Mouse (Mus musculus) fat pad, adult 2 months (tissue): Measurements from ENCODE around the gene Optn.

ENCODE experiments used
- DNase-seq: peaks from one replicate; pipeline ENCODE4 v3.0.0-alpha.2; 2011; ENCODE audit warnings: low read depth, low spot score; ENCODE audit errors: extremely low read depth

Gene Optn

DNA sequence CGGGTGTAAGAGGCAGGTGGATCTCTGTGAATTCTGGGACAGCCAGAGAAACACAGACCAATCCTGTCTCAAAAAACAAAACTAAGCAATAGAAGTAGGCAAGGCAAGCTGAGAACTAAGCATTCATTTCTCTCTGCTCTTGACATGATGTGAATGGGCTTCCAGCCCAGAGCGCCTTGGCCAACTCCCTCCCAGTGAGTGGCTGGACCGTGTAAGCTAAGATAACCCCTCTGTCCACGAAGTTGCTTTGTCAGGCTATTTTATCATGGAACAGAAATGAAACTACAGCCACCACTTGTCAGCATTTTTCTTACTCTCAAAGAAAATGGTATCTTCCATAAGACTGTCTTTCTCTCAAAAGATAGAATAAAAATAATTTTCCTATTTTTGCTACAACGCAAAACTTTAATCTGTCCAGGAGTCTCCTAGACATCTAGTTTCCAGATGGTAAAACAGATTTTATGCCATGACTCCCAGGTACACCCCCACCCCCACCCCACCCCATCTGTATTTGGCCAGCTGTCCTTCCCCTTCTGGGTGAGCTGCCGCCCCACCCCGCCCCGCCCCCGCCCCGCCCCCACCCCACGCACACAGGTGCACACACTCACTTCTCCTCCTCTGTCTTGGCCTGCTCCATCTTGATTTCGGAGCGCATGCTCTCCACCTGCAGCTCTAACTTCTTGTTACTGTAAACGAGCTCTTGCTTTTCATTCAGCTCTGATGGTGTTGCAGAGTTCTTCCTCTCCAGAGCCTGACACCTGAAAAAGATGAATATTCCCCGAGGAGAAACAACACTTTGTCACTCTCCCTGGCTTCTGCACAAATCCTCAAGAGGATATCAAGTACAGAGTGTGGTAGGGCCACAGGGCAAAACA, 30.1 kb downstream of the Optn start:
- no peak for DNase-seq

GRCm38 (mm10) chr2:5032665-5033064, 31.2 kb downstream of the Optn start:
- DNase-seq = no peak

GRCm38 (mm10) chr2:5031215-5031614, 32.6 kb downstream of the Optn start:
- no peak for DNase-seq

- DNase-seq = no peak
Observed at GRCm38 (mm10) chr2:5029808-5030207, 34.0 kb downstream of the Optn start.

DNA sequence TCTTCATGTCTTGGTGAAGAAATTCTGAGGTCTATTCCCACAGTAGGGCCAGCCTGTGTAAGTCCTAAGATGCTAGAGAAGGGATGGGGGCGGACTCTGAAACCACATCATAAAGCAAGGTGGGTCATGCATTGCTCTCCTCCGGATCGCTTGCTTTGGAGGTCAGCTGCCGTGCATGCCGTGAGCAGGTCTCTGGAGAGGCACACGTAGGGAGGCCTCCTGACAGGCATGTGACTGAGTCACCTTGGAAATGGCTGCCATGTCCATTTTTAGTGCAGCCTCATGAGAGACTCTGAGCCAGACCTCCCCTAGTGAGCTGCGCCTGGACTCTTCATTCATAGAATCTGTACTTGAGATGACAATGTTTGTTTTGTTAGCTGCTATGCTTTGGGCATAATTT, 35.8 kb downstream of the Optn start:
- no peak for DNase-seq

- DNase-seq = no peak
Observed at GRCm38 (mm10) chr2:5027057-5027456, 36.8 kb downstream of the Optn start.

- DNase-seq = no peak
Observed at GRCm38 (mm10) chr2:5025162-5025733, 38.6 kb downstream of the Optn start.

- DNase-seq = no peak
Observed at GRCm38 (mm10) chr2:5023699-5024399, 40.0 kb downstream of the Optn start.

DNA sequence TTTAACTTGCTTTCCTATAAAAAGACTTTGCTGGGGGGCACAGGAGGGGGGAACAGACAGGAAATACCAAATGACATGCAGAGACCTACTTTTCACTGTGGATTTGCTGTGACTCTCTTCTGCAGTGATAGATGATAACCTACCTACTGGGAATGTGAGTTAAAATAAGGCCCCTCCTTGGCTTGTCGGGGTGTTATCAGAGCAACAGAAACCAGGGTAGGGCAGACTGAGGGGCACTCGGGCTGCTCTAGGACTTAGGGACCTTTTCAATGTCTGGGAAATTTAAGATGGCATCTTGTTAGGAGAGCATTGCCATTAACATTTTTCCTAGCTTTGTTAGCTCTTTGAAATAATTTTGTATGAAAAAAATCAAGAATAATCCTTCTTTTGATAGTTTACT, 40.6 kb downstream of the Optn start:
- no peak for DNase-seq

- no peak for DNase-seq
Observed at GRCm38 (mm10) chr2:5019708-5020107, 44.1 kb downstream of the Optn start.

DNA sequence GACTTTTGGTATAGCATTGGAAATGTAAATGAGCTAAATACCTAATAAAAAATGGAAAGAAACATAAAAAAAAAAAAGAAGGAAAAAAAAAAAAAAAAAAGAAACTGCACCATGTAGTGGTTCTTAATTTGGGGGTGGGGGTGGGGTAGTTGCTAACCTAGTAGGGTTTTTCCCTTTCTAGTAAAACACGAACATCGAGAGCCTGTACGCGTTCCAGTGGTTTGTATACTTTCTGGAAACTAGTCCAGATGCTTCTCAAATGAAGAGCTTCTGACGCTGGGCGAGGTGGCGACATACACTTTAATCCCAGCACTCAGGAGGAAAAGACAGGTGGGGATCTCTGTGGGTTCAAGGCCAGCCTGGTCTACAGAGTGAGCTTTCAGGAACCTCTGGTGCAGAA, 46.9 kb downstream of the Optn start:
- no peak for DNase-seq

GRCm38 (mm10) chr2:5015527-5015926, 48.3 kb downstream of the Optn start:
- DNase-seq = no peak

- DNase-seq = no peak
Observed at GRCm38 (mm10) chr2:5014616-5015015, 49.2 kb downstream of the Optn start.

- peak; percentile 63 for DNase-seq
Observed at GRCm38 (mm10) chr2:5012491-5013324, 51.1 kb downstream of the Optn start, which contains the start of gene Mcm10. Gene Mcm10, minus strand, starts transcription at chr2:5012791.

DNA sequence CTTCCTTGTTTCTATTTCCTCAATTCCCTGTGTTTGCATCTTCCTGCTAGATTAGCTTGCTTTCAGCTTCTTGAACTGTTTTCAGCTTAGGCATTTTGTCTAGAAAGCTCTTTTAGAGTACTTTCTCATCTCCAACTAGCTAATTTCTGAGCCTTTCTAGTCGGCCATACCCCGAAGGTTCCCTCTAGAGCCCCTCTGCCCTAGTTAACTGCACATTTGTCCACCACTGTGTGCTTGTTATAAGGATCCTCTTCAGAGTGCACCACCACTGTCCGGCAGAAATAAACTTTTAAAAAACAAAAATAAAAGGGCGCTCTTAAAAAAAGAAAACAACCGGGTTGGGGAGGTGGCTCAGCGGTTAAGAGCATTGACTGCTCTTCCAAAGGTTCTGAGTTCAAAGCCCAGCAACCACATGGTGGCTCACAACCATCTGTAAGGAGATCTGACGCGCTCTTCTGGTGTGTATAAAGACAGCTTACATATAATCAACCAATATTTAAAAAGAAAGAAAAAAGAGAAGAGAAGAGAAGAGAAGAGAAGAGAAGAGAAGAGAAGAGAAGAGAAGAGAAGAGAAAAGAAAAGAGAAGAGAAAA, 51.9 kb downstream of the Optn start:
- DNase-seq = no peak

- DNase-seq = no peak
Observed at GRCm38 (mm10) chr2:5007107-5007506, 56.7 kb downstream of the Optn start.

DNA sequence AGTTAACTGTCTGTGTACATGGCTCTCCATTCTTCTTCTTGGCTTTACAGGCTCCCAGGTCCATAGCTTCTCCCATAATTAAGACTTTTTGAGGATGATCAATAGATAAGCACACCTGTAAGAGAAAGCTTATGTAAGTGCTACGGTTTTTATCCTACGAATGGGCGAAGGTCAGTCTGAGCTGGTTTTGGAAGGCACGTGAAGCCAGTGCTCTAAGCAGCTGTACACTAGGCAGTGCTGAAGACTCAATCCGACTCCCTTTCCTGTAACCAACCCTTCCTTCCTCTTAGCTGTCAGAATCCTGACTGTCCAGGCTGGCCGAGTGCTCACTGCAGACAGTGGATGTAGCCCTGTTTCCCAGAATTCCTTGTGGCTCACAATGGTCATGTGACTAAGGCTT, 62.6 kb downstream of the Optn start:
- no peak for DNase-seq

GRCm38 (mm10) chr2:4998905-4999304, 64.9 kb downstream of the Optn start:
- no peak for DNase-seq

- DNase-seq = peak; percentile 21
Observed at GRCm38 (mm10) chr2:4996421-4996824, 67.4 kb downstream of the Optn start.

- no peak for DNase-seq
Observed at GRCm38 (mm10) chr2:4995646-4996045, 68.2 kb downstream of the Optn start.

DNA sequence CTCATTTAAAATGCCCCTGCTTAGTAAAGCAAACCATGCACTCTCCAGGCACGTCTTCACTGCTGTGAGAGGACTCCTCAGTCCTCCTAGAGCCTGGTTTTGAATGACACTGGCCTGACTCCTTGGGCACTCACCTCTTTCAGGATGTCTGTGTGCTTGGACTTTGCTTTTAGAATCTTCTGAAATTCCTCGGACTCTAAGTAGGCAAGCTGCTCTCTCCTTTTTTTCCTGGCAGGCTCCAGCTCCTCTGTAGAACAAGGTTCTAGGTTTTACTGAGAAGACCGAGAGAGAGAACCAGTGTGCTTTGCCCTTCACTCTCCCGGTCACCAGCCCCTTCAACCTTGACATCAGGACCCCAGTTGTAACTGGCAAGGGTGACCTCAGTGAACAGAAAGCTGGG, 69.4 kb downstream of the Optn start:
- no peak for DNase-seq
